ENCODE assay signal across 21 mouse cellular contexts in the genomic region with DNA sequence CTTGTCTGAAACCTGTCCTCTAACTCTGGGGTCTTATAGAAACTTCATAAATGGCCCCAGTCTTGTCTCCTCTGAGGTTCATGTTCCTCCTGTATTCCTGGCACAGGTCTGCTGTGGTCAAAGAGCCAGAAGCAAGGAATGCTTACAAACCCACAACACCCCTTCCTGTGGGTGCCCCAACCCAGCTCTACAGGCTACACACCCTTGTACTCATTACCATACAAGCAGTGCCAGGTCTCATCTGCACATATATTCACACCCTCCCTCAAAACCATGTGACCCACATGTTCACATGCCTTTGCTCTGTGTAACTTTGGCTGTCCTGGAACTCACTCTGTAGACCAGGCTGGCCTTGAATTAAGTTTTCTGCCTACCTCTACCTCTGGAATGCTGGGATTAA. TPM values are rescaled to one million over a fixed set of nuclear protein-coding genes. Genes with fewer than 3 reads are reported as not detected.
DNase-seq lines count a peak whose midpoint lies in the region; ATAC-seq lines count a peak whose summit lies in the region.
"Had no signal": no experiment of that assay in that cellular context is flagged by ENCODE, and none has a peak within 500 bp of the region (broad histone marks: within the 10 kb centered on the region; RNA-seq: fewer than 3 reads in every experiment).

No protein-coding gene starts in this region.

- peak overlapping the region; percentile 23; the same call in 1 of the 2 replicates for H3K27ac ChIP-seq in limb, embryonic 12.5 days
- no peak overlapping the region for H3K27ac ChIP-seq in limb, embryonic 10.5 days
- H3K27ac ChIP-seq in embryonic facial prominence, embryonic 15.5 days (replicated peaks): peak overlapping the region; percentile 31; the same call in 1 of the 2 replicates
- H3K27ac ChIP-seq in limb, embryonic 15.5 days: peak overlapping the region; percentile 72; the same call in 1 of the 2 replicates
- H3K27ac ChIP-seq: embryonic facial prominence, embryonic 12.5 days; heart, embryonic 10.5 days; hindbrain, embryonic 12.5 days; liver, embryonic 12.5 days; neural tube, embryonic 12.5 days had no signal

- H3K4me2 ChIP-seq in limb, embryonic 12.5 days: no peak overlapping the region
- no peak overlapping the region for H3K4me2 ChIP-seq in embryonic facial prominence, embryonic 15.5 days (replicated peaks)
- no peak overlapping the region for H3K4me2 ChIP-seq in limb, embryonic 15.5 days
- H3K4me2 ChIP-seq: embryonic facial prominence, embryonic 12.5 days; hindbrain, embryonic 12.5 days; liver, embryonic 12.5 days; midbrain, embryonic 13.5 days; neural tube, embryonic 12.5 days had no signal

- H3K4me1 ChIP-seq in limb, embryonic 12.5 days (replicated peaks): no peaks in the 10 kb centered on the region
- peaks cover 8% of the 10 kb centered on the region; the same call in 1 of the 2 replicates for H3K4me1 ChIP-seq in limb, embryonic 10.5 days
- no peaks in the 10 kb centered on the region for H3K4me1 ChIP-seq in embryonic facial prominence, embryonic 15.5 days
- 0 out of 2 replicates have a peak, but pooled peaks cover 5% of the 10 kb centered on the region for H3K4me1 ChIP-seq in limb, embryonic 15.5 days
- H3K4me1 ChIP-seq: embryonic facial prominence, embryonic 12.5 days; liver, embryonic 12.5 days; midbrain, embryonic 13.5 days had no signal

- ATAC-seq in limb, embryonic 12.5 days (ENCODE audit: insufficient number of reproducible peaks, insufficient read depth, low FRiP score, low TSS enrichment, low read depth): no peak
- peak; percentile 27; the same call in 1 of the 2 replicates for ATAC-seq in embryonic facial prominence, embryonic 15.5 days (ENCODE audit: insufficient number of reproducible peaks, low FRiP score, low TSS enrichment, low read depth)
- ATAC-seq in limb, embryonic 15.5 days (ENCODE audit: insufficient number of reproducible peaks, low FRiP score, low TSS enrichment, low read depth): no peak
- ATAC-seq: CD4-positive, CD25-positive, alpha-beta regulatory T cell, adult 4 months; liver, embryonic 12.5 days; midbrain, embryonic 13.5 days had no signal

- no peak overlapping the region for H3K9ac ChIP-seq in limb, embryonic 12.5 days (replicated peaks)
- H3K9ac ChIP-seq in embryonic facial prominence, embryonic 15.5 days: no peak overlapping the region
- H3K9ac ChIP-seq in limb, embryonic 15.5 days: no peak overlapping the region
- H3K9ac ChIP-seq: embryonic facial prominence, embryonic 12.5 days; hindbrain, embryonic 12.5 days; liver, embryonic 12.5 days; midbrain, embryonic 13.5 days; neural tube, embryonic 12.5 days had no signal

- no peak overlapping the region for H3K4me3 ChIP-seq in limb, embryonic 12.5 days (replicated peaks)
- H3K4me3 ChIP-seq in limb, embryonic 10.5 days: no peak overlapping the region
- H3K4me3 ChIP-seq in embryonic facial prominence, embryonic 15.5 days (replicated peaks): no peak overlapping the region
- no peak overlapping the region for H3K4me3 ChIP-seq in limb, embryonic 15.5 days
- H3K4me3 ChIP-seq: embryonic facial prominence, embryonic 12.5 days; heart, embryonic 10.5 days; hindbrain, embryonic 12.5 days; liver, embryonic 12.5 days; midbrain, embryonic 13.5 days; neural tube, embryonic 12.5 days had no signal

- intact Hi-C loops in heart, postnatal 10 days (cut with DNase I): no loop called here

- H3K36me3 ChIP-seq in limb, embryonic 12.5 days: no peaks in the 10 kb centered on the region
- no peaks in the 10 kb centered on the region for H3K36me3 ChIP-seq in limb, embryonic 10.5 days
- no peaks in the 10 kb centered on the region for H3K36me3 ChIP-seq in embryonic facial prominence, embryonic 15.5 days
- H3K36me3 ChIP-seq in limb, embryonic 15.5 days: no peaks in the 10 kb centered on the region
- H3K36me3 ChIP-seq: embryonic facial prominence, embryonic 12.5 days; heart, embryonic 10.5 days; hindbrain, embryonic 12.5 days; liver, embryonic 12.5 days; midbrain, embryonic 13.5 days; neural tube, embryonic 12.5 days had no signal

- no peaks in the 10 kb centered on the region for H3K9me3 ChIP-seq in limb, embryonic 12.5 days
- H3K9me3 ChIP-seq in limb, embryonic 10.5 days (replicated peaks): no peaks in the 10 kb centered on the region
- no peaks in the 10 kb centered on the region for H3K9me3 ChIP-seq in embryonic facial prominence, embryonic 15.5 days (replicated peaks)
- H3K9me3 ChIP-seq in limb, embryonic 15.5 days: no peaks in the 10 kb centered on the region
- H3K9me3 ChIP-seq: embryonic facial prominence, embryonic 12.5 days; heart, embryonic 10.5 days; hindbrain, embryonic 12.5 days; liver, embryonic 12.5 days; midbrain, embryonic 13.5 days; neural tube, embryonic 12.5 days had no signal

- no peaks in the 10 kb centered on the region; the same call in 1 of the 2 replicates for H3K27me3 ChIP-seq in limb, embryonic 12.5 days
- H3K27me3 ChIP-seq in limb, embryonic 10.5 days (ENCODE audit: low read depth, poor library complexity, severe bottlenecking): no peaks in the 10 kb centered on the region
- H3K27me3 ChIP-seq in embryonic facial prominence, embryonic 15.5 days: no peaks in the 10 kb centered on the region
- no peaks in the 10 kb centered on the region for H3K27me3 ChIP-seq in limb, embryonic 15.5 days
- H3K27me3 ChIP-seq: hindbrain, embryonic 12.5 days; midbrain, embryonic 13.5 days; neural tube, embryonic 12.5 days had no signal

- no peak for DNase-seq in limb, embryonic 10.5 days (ENCODE audit: low spot score)
- DNase-seq in Muller cell, postnatal 12 days (ENCODE audit: inconsistent ontology term): peak; percentile 37
- DNase-seq in heart, postnatal 10 days: no peak
- DNase-seq in cerebellum, postnatal 36 days: no peak
- DNase-seq: cerebellum, adult 9-10 months; right cerebral cortex, postnatal 4 days; thymus, adult 2 months had no signal

RNA-seq across cellular contexts. Expression of a gene that starts 38.2 kb away (rescaled TPM):
- polyA plus RNA-seq in limb, embryonic 12.5 days (2016; fragmentation: Nextera tagmentation; extraction: Ambion mirVana): 5.1 and 5.7 TPM in 2 replicates
- polyA plus RNA-seq in limb, embryonic 10.5 days (2016; fragmentation: Nextera tagmentation; extraction: Ambion mirVana): 5.0 and 8.4 TPM in 2 replicates
- polyA plus RNA-seq in embryonic facial prominence, embryonic 15.5 days (2015; fragmentation: Nextera tagmentation; extraction: Ambion mirVana): 0.66 and 1.1 TPM in 2 replicates
- 4.1 and 4.5 TPM in 2 replicates for polyA plus RNA-seq in limb, embryonic 15.5 days (2015; fragmentation: Nextera tagmentation; extraction: Ambion mirVana)
- under 1 TPM in 1 of 2 experiments, not detected in 1; 0.45 TPM for total RNA-seq in heart, postnatal 10 days (2021)
- total RNA-seq: gastrocnemius, postnatal 4 days; megakaryocyte, adult 5-6 weeks had no signal
- polyA plus RNA-seq: CD4-positive, CD25-positive, alpha-beta regulatory T cell, adult 4 months; heart, postnatal 0 days; intestine, embryonic 14.5 days; liver, embryonic 12.5 days had no signal
